8 mouse cellular contexts compared by ENCODE assay signal in genomic region chr1:75653671-75654076, GRCm38 (mm10).
DNase-seq lines count a peak whose midpoint lies in the region; ATAC-seq and TF ChIP-seq lines count a peak whose summit lies in the region.

No protein-coding gene starts in this region.

- H3K27ac ChIP-seq in gastrocnemius, adult 2 months = peak overlapping the region; percentile 48; the same call in 1 of the 2 replicates
- no peak overlapping the region for H3K27ac ChIP-seq in hindbrain, embryonic 15.5 days (replicated peaks)

- TF ChIP-seq CTCF in gastrocnemius, adult 2 months (IDR thresholded peaks at IDR 0.05) = peak; percentile 89

- no peak overlapping the region for H3K9ac ChIP-seq in hindbrain, embryonic 15.5 days

- H3K4me1 ChIP-seq in hindbrain, embryonic 15.5 days (replicated peaks) = peaks cover 13% of the 10 kb centered on the region

- H3K4me2 ChIP-seq in hindbrain, embryonic 15.5 days = peak overlapping the region; percentile 54

- no peaks in the 10 kb centered on the region for H3K27me3 ChIP-seq in hindbrain, embryonic 15.5 days

- no peaks in the 10 kb centered on the region for H3K9me3 ChIP-seq in hindbrain, embryonic 15.5 days

- intact Hi-C loops in gastrocnemius, adult 2 months (cut with DNase I) = loop anchor here (1.0 kb wide), 1 partner anchor 1863 kb away; no protein-coding TSS in a partner anchor

- peak; percentile 74 for ATAC-seq in hindbrain, embryonic 15.5 days (ENCODE audit: low FRiP score, low read depth)

- H3K4me3 ChIP-seq in gastrocnemius, adult 2 months = peak overlapping the region; percentile 65
- H3K4me3 ChIP-seq in hindbrain, embryonic 15.5 days = peak overlapping the region; percentile 21; the same call in 1 of the 2 replicates

- under 1% methylated on average over 9 of the region's 9 CpGs for WGBS in hindbrain, embryonic 15.5 days

- no peaks in the 10 kb centered on the region for H3K36me3 ChIP-seq in hindbrain, embryonic 15.5 days

- peak; percentile 71 for DNase-seq in adrenal gland, adult 2 months
- peak; percentile 71 to 77 for DNase-seq in cerebellum, postnatal 36 days
- peak; percentile 74 for DNase-seq in gastrocnemius, adult 2 months
- DNase-seq in left cerebral cortex, adult 11 months (ENCODE audit: low spot score) = peak; percentile 55
- DNase-seq in lung, postnatal 25 days (ENCODE audit: low spot score) = peak; percentile 48
- peak; percentile 68 for DNase-seq in right cerebral cortex, postnatal 25 days
- DNase-seq in spleen, postnatal 36 days (ENCODE audit: low spot score in 2 of 2) = no peak

Comparison
In these comparisons a context has a peak if more than half of its experiments do, and no peak if none do; other contexts are left out.
1. DNase-seq: peak in adrenal gland, adult 2 months (single experiment), cerebellum, postnatal 36 days (2 of 2), gastrocnemius, adult 2 months (single experiment), left cerebral cortex, adult 11 months (single experiment), lung, postnatal 25 days (single experiment) and right cerebral cortex, postnatal 25 days (single experiment); none in spleen, postnatal 36 days (0 of 2).